Mouse (Mus musculus): ENCODE measurements around the gene Usf1. TPM values are rescaled to one million over a fixed set of nuclear protein-coding genes. Genes with fewer than 3 reads are reported as not detected.
A peak's percentile ranks its signal among the peaks of the same experiment; 100 is the strongest.

The Usf1 gene
- polyA plus RNA-seq, 1 experiment from 2014 or later, result 102 TPM

DNA sequence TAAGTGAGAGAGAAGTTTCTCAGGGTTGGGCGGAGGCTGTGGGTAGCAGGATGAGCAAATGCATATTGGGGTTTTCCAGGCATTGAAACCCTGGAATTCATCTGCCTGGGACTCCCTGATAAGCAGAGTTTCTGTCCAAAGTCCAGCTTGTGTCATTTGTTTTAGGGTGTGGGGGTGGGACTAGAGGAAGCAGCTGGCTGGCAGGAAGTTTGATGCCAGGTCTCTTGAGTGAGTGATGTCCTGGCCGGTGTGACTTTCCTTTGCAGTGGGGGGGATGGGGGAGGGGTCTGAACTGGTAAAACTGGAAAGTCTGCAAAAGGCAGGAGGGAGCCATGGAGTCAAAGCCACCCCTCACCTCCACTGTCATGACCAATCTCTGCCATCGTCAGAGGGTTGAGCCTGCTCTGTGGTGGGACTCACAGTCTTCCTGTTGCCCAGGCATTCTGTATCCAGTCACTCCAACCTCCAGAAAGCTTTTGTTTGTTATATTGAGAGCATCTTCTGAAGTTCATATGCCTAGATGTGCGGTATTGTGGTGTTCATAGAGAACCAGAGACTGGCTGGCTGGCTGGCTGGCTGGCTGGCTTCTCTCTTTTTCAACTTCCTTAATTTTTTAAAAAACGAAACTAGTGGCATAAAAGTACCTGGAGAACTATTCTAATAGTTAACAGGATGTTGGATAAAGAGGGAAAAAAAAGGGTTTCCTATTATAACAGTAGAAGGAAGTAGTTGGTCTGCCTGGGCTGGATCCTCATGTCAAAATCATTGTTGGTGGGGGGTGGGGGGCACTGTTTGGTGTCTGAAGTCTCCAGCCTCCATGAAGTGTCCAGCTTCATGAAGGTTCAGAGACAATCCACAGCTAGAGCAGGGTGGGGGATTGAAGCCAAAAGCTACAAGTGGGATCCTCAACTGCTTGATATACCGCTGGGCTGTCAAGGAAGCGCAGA lies 30.6 kb downstream of the Usf1 start:
- Histone ChIP-seq H3K27ac (0 out of 2 replicates have a peak overlapping the region, but pooled peaks have one; percentile 44), H3K36me3 (no peaks in the 10 kb centered on the region), H3K9ac (no peak overlapping the region), H3K9me3 (peaks cover 6% of the 10 kb centered on the region), H3K4me3 (no peak overlapping the region), H3K4me2 (replicated peaks) (peak overlapping the region; percentile 23), H3K4me1 (peaks cover 23% of the 10 kb centered on the region), H3K27me3 (peaks cover 30% of the 10 kb centered on the region)
- 51% methylated on average over 7 of the region's 7 CpGs for WGBS
- ATAC-seq (ENCODE audit: low FRiP score, low read depth), result no peak

DNA sequence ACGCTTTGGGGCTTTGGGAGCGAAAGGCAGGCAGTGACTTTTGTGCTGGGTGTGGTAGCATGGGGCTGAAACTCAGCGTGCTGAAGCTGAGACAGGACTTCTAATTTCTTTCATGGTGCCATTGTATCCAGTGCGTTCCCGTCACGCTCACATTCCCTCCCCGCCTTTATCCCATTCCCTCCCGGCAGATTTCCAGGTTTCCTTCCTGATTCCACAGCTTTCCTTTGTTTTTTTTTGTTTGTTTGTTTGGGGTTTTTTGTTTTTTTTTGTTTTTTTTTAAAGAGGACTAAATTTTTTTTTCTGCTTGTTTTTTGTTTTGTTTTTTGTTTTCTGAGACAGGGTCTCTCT lies 31.3 kb downstream of the Usf1 start:
- H3K9me3 ChIP-seq, result peaks cover 6% of the 10 kb centered on the region
- peaks cover 24% of the 10 kb centered on the region for H3K27me3 ChIP-seq
- H3K4me2 ChIP-seq (replicated peaks), result peak overlapping the region; percentile 23; the same call in 1 of the 2 replicates
- no peak for ATAC-seq (ENCODE audit: low FRiP score, low read depth)
- H3K9ac ChIP-seq, result no peak overlapping the region
- H3K36me3 ChIP-seq, result no peaks in the 10 kb centered on the region
- H3K27ac ChIP-seq, result 0 out of 2 replicates have a peak overlapping the region, but pooled peaks have one; percentile 44
- H3K4me1 ChIP-seq, result peaks cover 22% of the 10 kb centered on the region
- no peak overlapping the region for H3K4me3 ChIP-seq
- 79% methylated on average over 8 of the region's 8 CpGs for WGBS

DNA sequence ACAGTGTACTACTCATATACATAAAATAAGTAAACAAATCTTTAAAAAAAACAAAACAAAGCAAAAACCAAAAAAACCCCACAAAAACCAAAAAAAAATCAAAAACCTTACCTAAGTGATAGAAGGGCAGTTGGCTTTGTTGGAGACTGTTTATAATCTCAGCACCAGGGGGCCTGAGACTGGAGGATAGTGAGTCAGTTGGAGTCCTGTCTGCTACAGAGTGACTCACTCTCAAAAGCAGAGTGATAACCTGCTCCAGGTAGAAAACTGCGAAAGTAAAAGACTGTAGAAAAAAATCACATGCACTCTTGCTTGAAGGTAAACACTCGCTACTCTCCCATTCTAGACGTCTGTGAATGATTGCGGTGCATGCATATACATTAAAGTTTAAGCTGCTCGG lies 33.9 kb downstream of the Usf1 start:
- Histone ChIP-seq H3K9me3 (peaks cover 6% of the 10 kb centered on the region), H3K27me3 (no peaks in the 10 kb centered on the region; the same call in 1 of the 2 replicates), H3K4me2 (replicated peaks) (no peak overlapping the region), H3K36me3 (no peaks in the 10 kb centered on the region), H3K4me3 (no peak overlapping the region), H3K27ac (no peak overlapping the region), H3K9ac (no peak overlapping the region), H3K4me1 (peaks cover 7% of the 10 kb centered on the region)
- WGBS, result 87% methylated on average over 5 of the region's 5 CpGs
- no peak for ATAC-seq (ENCODE audit: low FRiP score, low read depth)

DNA sequence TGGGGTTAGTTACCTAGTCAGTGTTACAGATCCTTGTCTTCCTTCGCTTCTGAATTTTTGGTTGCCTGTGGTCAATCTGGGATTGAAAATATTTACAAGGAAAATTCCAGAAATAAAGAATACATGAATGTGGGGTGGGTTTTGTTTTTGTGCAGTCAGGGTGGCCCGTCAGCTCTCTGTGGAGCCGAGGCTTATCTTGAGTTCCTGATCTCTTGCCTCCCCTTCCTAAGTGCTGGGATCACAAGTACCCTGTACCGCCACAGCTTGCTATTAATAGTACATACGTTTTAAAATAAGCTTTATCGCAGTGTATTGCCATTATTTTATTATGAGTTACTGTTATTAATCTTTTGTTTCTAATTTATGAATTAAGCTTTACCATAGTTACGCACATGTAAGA lies 35.7 kb downstream of the Usf1 start:
- no peak for ATAC-seq (ENCODE audit: low FRiP score, low read depth)
- H3K9ac ChIP-seq, result no peak overlapping the region
- H3K27ac ChIP-seq, result no peak overlapping the region
- WGBS, result 63% methylated on average over 7 of the region's 7 CpGs
- H3K4me2 ChIP-seq (replicated peaks), result no peak overlapping the region
- no peaks in the 10 kb centered on the region for H3K36me3 ChIP-seq
- H3K9me3 ChIP-seq, result peaks cover 6% of the 10 kb centered on the region
- no peak overlapping the region for H3K4me3 ChIP-seq
- peaks cover 3% of the 10 kb centered on the region; the same call in 1 of the 2 replicates for H3K4me1 ChIP-seq
- H3K27me3 ChIP-seq, result no peaks in the 10 kb centered on the region

DNA sequence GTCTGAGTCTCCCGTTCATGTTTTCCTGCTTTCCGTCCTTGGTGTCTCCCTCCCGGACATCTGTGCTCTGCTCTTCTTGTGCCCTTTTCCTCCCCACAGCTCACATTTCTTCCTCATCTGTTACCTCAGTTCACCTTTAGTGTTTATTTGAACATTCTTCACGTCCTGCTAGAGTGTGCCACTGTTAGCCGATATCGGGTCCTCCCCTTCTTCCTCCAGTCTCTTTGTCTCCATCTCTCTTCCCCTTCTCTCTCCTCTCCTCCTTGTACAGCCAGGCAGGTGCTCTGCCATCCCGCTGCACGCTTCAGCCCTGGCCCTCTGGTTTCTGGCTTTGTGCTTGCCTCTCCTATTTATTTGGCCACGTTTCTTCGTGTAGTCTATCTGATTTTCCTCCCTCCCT lies 36.6 kb downstream of the Usf1 start:
- H3K9ac ChIP-seq, result no peak overlapping the region
- H3K4me3 ChIP-seq, result no peak overlapping the region
- H3K4me2 ChIP-seq (replicated peaks), result no peak overlapping the region
- H3K4me1 ChIP-seq, result peaks cover 3% of the 10 kb centered on the region; the same call in 1 of the 2 replicates
- peaks cover 6% of the 10 kb centered on the region for H3K9me3 ChIP-seq
- no peak overlapping the region for H3K27ac ChIP-seq
- no peaks in the 10 kb centered on the region for H3K36me3 ChIP-seq
- ATAC-seq (ENCODE audit: low FRiP score, low read depth), result no peak
- WGBS, result 69% methylated on average over 10 of the region's 10 CpGs
- no peaks in the 10 kb centered on the region for H3K27me3 ChIP-seq

DNA sequence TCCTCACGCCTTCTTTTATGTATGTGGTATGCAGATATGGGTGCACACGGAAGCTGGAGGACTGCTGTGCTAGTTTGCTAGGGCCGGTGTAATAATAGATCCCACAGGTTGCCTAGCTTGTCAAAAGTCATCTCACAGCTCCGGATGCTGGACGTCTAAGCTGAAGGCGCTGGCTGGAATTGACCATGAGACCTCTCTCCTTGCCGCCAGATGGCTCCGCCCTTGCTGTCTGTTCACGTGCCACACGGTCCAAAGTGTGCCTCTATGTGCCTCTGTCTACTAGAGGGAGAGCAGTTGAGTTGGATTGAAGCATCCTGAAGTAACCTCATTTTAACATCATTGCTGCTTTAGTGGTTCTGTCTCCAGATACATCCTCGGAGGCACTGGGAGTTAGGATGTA lies 38.9 kb downstream of the Usf1 start:
- Histone ChIP-seq H3K9me3 (no peaks in the 10 kb centered on the region), H3K27me3 (no peaks in the 10 kb centered on the region), H3K4me1 (peaks cover 3% of the 10 kb centered on the region; the same call in 1 of the 2 replicates), H3K4me3 (no peak overlapping the region), H3K27ac (no peak overlapping the region), H3K9ac (no peak overlapping the region), H3K4me2 (replicated peaks) (no peak overlapping the region), H3K36me3 (no peaks in the 10 kb centered on the region)
- 85% methylated on average over 11 of the region's 11 CpGs for WGBS
- no peak for ATAC-seq (ENCODE audit: low FRiP score, low read depth)

DNA sequence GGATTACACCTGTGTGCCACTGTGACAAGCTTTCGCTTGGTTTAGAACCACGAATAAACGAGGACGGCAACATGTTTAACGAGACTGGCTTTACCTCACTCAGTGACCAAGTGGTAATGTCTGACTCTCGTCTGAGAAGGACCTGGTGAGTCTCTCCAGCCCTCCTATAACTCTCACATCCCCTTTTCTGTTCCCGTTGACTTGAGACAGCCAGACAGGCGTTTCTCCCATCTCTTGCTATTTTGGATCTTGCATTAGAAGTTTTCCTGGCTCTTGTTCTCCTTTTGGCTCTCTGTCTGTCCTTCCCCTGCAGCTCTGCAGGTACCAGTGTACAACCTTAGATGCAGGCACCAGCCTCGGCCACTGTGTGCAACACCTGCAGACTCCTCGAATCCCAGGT lies 39.9 kb downstream of the Usf1 start:
- no peak for ATAC-seq (ENCODE audit: low FRiP score, low read depth)
- Histone ChIP-seq H3K9ac (no peak overlapping the region), H3K4me3 (no peak overlapping the region), H3K4me1 (peaks cover 3% of the 10 kb centered on the region; the same call in 1 of the 2 replicates), H3K36me3 (no peaks in the 10 kb centered on the region), H3K27me3 (no peaks in the 10 kb centered on the region), H3K9me3 (no peaks in the 10 kb centered on the region), H3K27ac (no peak overlapping the region), H3K4me2 (replicated peaks) (no peak overlapping the region)
- 82% methylated on average over 10 of the region's 10 CpGs for WGBS

DNA sequence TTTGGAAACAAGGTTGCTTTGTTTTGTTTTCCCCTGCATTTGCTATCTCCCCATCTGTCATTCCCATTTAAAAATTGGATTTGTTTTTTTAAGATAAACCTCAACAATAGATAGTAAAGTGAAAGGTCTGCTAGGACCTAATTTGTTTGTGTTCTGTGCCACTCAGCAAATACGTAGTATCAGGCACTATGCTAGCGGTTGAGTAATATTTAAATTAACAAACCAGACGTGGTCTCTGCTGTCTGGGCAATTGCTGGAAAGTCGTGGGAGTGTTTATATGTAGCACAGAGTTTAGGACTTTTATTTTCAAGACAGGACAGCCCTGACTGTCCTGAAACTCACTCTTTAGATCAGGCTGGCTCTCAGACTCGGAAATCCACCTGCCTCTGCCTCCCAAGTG lies 41.4 kb downstream of the Usf1 start:
- no peaks in the 10 kb centered on the region for H3K36me3 ChIP-seq
- 64% methylated on average over 5 of the region's 5 CpGs for WGBS
- H3K4me1 ChIP-seq, result peaks cover 2% of the 10 kb centered on the region; the same call in 1 of the 2 replicates
- no peak overlapping the region for H3K4me2 ChIP-seq (replicated peaks)
- no peaks in the 10 kb centered on the region for H3K9me3 ChIP-seq
- no peak overlapping the region for H3K9ac ChIP-seq
- no peak for ATAC-seq (ENCODE audit: low FRiP score, low read depth)
- H3K27ac ChIP-seq, result no peak overlapping the region
- H3K27me3 ChIP-seq, result no peaks in the 10 kb centered on the region
- no peak overlapping the region for H3K4me3 ChIP-seq

DNA sequence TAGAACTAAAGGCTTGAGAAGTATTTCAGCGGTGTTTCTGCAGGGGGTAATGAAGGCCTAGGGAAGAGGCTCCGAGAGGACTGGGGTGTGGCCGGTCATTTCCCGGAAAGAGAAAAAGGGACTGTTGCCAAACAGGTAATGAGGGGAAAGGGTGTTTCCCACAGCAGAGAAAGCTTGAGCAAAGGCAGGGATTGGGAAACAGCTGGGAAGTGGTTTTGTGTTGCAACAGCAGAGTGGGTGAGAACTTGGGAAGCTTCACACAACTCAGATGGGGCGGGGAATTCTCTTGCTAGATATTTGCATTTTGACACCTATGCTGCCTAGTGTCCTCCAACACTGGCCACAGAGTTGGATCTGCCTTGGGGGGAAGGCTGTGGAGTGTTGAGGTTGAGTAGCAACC lies 41.8 kb downstream of the Usf1 start:
- Histone ChIP-seq H3K36me3 (no peaks in the 10 kb centered on the region), H3K4me2 (replicated peaks) (no peak overlapping the region), H3K4me1 (no peaks in the 10 kb centered on the region), H3K27ac (no peak overlapping the region), H3K4me3 (no peak overlapping the region), H3K27me3 (no peaks in the 10 kb centered on the region), H3K9me3 (no peaks in the 10 kb centered on the region), H3K9ac (no peak overlapping the region)
- WGBS, result 75% methylated on average over 5 of the region's 5 CpGs
- ATAC-seq (ENCODE audit: low FRiP score, low read depth), result no peak

DNA sequence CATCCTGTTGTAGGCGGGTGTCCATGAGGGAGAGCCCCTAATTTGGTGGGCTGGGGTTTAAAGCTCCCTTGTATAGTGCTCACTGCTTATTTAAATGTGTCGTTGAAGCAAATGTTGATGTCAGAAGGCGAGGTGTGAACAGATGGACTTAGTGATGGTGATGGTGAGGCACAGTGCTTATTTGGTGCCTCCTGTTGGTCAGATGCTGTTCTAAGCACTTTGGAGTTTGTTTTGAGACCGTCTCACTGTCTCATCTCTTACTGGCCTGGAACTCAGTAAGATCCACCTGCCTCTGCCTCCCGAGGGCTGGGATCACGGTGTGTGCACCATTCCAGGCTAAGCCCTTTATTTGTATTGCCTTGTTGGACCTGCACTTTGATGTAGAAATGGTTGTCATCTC lies 43.8 kb downstream of the Usf1 start:
- Histone ChIP-seq H3K9ac (no peak overlapping the region), H3K27me3 (no peaks in the 10 kb centered on the region), H3K4me1 (peaks cover 5% of the 10 kb centered on the region; the same call in 1 of the 2 replicates), H3K9me3 (no peaks in the 10 kb centered on the region), H3K36me3 (no peaks in the 10 kb centered on the region), H3K4me3 (no peak overlapping the region), H3K27ac (no peak overlapping the region), H3K4me2 (replicated peaks) (no peak overlapping the region)
- 0 out of 2 replicates have a peak, but pooled peaks have one; percentile 15 for ATAC-seq (ENCODE audit: low FRiP score, low read depth)
- 73% methylated on average over 6 of the region's 6 CpGs for WGBS

DNA sequence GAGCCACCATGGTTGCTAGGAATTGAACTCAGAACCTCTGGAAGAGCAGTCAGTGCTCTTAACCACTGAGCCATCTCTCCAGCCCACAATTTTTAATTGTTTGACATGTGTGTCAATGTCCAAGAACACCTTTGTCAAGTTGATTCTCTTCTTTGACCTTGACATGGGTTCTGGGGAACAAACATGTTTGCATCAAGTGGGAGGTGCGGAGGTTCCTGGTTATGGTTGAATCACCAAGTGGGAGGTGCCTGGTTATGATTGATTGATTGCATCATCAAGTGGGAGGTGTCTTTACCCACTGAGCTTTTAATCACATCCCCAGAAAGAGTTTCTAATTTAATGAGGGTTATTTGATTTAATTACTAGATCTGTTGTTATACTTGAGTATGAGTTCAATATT lies 46.5 kb downstream of the Usf1 start:
- no peaks in the 10 kb centered on the region for H3K9me3 ChIP-seq
- H3K27ac ChIP-seq, result no peak overlapping the region
- no peak overlapping the region for H3K9ac ChIP-seq
- no peaks in the 10 kb centered on the region for H3K27me3 ChIP-seq
- H3K4me2 ChIP-seq (replicated peaks), result no peak overlapping the region
- peaks cover 8% of the 10 kb centered on the region; the same call in 1 of the 2 replicates for H3K4me1 ChIP-seq
- no peak overlapping the region for H3K4me3 ChIP-seq
- WGBS, result 97% methylated on average over 1 of the region's 1 CpGs
- ATAC-seq (ENCODE audit: low FRiP score, low read depth), result no peak
- 0 out of 2 replicates have a peak, but pooled peaks cover 4% of the 10 kb centered on the region for H3K36me3 ChIP-seq

DNA sequence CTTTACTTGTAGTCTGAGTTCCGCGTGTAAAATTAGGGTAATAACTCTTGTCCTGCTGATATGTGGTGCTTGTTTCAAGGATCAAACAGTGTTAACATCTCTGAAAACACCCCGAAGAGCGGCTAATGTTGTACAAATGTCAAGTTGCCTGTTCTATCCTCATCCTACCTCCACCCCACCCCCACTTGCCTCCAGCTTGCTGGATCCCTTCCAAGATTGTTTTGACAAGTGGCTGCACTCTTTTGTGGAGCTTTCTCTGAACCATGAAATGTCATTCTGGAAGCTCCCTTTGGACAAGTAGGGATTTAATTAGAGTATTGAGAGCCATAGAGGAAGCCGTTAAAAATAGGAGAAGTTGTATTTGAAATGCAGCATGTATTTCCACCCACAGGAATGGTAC lies 48.7 kb downstream of the Usf1 start:
- 34% methylated on average over 5 of the region's 5 CpGs for WGBS
- Histone ChIP-seq H3K36me3 (0 out of 2 replicates have a peak, but pooled peaks cover 4% of the 10 kb centered on the region), H3K4me3 (no peak overlapping the region), H3K4me2 (replicated peaks) (no peak overlapping the region), H3K27ac (no peak overlapping the region), H3K9ac (no peak overlapping the region; the same call in 1 of the 2 replicates), H3K9me3 (no peaks in the 10 kb centered on the region), H3K27me3 (no peaks in the 10 kb centered on the region), H3K4me1 (peaks cover 8% of the 10 kb centered on the region; the same call in 1 of the 2 replicates)
- no peak for ATAC-seq (ENCODE audit: low FRiP score, low read depth)
